Mouse (Mus musculus) erythroblast, adult 5-6 weeks (primary cell): ENCODE data around the gene Pxn. TPM values are rescaled to one million over a fixed set of nuclear protein-coding genes. Genes with fewer than 3 reads are reported as not detected.

Experiments
- ATAC-seq: replicated peaks from 2 replicates; pipeline ENCODE4 v1.8.0; 2016; ENCODE audit warnings: moderate number of reproducible peaks, mild to moderate bottlenecking, moderate TSS enrichment, inconsistent platforms; ENCODE audit not compliant: poor library complexity, low FRiP score, severe bottlenecking
- total RNA-seq, 2 experiments: library from RNA; stranded (forward) in 1 of 2; stranded (reverse) in 1 of 2; fragments of 150-400 nt in 1 of 2; fragments of 200-764, 138-1000 nt in 1 of 2; gene quantifications; 2 replicates each; pipeline versions ENCODE4 v1.2.3 to v1.2.4; 2015 to 2017; ENCODE audit warnings: low replicate concordance in 2 of 2

Pxn gene
- total RNA-seq, 2 experiments from 2014 or later = 18.8 to 57.5 TPM

GRCm38 (mm10) chr5:115522981-115523499 lies 16.6 kb downstream of the Pxn start:
- no peak for ATAC-seq

DNA sequence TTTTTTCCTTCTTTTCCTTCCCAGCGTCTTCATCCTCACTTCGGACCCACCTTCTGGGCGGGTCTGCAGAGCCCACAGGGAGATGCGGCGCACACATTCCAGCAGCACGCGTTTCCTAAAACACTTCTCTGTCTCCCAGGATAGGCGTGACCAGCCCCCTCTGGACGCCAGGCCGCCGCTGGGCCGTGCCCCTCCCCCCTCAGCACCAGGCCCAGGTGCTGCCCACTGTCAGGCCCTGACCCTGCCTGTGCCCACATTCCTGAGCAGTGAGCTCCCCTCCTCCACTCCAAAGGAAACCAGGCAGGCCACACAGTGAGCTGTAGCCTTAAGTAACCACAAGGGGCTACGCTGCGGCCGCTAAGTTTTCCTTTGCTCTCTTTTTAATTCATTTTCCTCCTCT lies 17.5 kb downstream of the Pxn start:
- ATAC-seq = no peak

DNA sequence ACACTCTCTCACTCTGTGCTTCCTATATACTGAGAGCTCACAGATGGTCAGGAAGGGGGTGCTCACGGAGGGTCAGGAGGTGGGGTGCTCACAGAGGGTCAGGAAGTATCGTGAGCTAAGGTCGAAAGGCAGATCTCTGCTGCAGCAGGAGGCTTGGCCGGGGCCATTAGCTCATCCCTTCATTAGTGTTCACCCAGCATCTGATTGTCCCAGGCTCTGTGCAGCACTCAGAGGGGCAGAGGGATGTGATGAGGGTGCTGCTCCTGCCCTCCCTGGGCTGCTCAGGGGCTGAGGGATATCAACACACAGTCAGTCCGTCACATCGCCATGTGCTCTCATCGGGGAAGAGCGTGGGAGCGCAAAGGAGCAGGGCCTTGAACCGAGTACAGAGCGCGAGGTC lies 18.0 kb downstream of the Pxn start:
- no peak for ATAC-seq

DNA sequence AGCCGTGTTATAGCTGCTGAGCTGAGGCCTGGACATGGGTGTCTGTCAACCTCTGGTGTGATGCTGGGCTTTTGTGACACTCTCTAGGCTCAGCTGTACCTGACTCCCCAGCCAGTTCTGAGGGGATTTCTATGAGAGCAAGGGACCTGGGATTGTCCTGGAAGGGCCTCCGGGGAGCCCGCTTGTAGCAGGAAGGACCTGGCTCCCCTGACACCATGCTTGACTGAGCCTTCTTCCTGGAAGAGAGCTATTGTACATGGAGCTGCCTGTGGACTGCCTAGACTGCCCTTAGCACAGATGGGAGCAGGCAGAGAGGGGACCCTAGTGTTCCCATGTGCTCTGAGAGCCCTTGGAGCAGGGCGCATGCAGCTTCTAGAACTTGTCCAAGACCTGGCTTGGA lies 18.9 kb downstream of the Pxn start:
- no peak for ATAC-seq

- ATAC-seq = no peak
Observed at GRCm38 (mm10) chr5:115525943-115526342, 19.5 kb downstream of the Pxn start.

DNA sequence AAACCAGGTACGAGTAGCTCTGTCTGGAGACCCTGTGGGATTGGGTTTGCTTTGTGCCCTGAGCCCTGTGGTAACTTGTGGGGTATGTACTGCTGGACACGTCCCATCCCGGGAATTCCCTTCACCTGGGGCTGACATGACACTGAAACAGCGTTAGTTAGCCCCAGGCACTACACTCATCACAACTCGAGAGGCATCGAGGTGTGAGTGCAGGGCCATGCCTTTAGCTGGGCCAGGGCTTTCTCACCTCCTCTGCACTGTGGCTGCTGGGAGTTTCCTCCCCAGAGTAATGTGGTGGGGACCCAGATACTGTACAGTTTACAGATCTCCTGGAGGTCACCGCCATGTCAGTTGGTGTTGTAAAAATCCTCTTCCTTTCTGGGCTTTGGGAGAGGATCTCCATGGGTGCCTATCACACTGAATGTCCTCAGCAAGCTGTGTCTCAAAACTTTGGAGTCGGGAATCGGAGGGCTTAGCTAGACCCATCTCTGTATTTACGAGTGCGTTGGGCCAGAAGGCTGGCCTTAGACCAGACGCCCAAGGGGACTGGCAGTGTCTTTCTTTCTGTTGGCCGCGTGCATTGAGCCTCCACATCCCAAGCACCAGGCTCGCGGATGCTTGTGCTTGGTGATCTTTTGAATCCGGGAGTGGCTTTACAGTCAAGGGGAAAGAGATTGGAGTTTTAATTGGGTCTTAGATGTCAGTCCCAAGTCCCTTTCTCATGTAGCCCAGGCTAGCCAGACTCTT lies 20.2 kb downstream of the Pxn start:
- ATAC-seq = no peak

DNA sequence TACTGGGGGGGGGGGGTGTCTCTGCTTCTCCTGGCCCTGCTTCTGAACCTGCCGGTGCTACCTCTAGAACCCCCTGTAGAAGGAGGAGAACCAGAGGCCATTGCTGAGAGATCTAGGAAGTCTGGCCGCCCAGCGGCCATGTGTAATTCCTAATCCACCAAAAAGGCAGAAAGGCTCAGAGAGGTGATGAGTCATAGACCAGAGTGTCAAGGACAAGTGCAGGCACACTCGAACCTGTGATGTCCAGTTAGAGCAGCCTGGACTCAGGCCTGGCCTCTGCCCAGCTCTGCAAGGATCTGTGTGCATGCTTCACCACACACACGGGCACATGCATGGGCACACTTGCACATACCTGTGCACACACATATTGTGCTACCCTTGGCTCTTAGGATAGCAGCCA lies 21.7 kb downstream of the Pxn start:
- no peak for ATAC-seq

GRCm38 (mm10) chr5:115529364-115529741 lies 22.9 kb downstream of the Pxn start:
- ATAC-seq = no peak

- no peak for ATAC-seq
Observed at GRCm38 (mm10) chr5:115529742-115530446, 23.4 kb downstream of the Pxn start.

GRCm38 (mm10) chr5:115530447-115530809 lies 24.0 kb downstream of the Pxn start:
- ATAC-seq = no peak

DNA sequence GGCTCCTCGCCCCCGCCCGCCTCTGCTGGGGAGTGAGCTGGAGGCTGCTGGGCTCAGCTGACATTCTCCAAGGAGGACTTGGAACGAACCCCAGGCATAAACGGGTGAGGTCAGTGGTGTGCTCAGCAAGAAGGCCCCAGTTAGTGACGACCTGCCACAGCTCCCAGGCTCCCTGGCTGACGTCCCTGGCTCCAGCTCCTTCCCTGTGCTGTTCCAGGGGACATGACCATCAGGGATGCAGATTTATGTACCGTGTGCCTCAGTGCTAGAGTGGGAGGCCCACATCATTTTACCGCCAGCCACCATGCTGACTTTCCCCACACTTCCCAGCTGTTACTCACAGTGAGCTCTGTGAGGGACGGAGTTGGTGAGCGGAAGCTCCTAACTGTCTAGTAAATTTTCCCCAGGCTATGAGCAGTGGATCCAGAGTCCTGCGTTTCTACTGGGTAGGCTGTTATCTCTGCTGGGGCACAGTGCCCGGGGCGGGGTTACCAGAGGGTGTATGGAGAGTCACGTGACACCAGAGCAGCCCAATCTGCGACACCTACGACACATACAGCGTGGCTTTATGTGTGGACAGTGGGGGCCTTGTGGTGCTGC lies 25.3 kb downstream of the Pxn start:
- peak; percentile 90 for ATAC-seq

GRCm38 (mm10) chr5:115534290-115534731 lies 27.8 kb downstream of the Pxn start:
- no peak for ATAC-seq

DNA sequence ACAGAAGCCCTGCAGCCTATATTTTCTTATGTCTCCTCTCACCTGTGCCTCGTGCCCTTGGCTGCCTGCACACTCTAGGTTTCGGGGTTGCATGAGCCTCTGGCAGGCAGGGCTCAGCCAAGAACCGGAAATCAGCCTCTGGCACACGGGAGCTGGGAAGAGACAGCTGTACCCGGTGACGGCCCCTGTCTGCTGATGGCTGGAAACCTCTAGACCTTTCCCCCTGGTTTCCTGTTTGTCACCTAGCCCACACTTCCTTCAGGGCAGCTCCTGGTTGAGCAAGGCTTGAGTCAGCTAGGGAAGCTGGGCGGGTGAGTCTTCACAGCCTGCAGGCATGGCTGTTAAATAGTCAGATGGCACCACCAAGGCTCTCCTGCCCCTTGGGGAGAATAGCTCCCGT lies 28.4 kb downstream of the Pxn start:
- ATAC-seq = no peak

GRCm38 (mm10) chr5:115535635-115536034 lies 29.2 kb downstream of the Pxn start:
- no peak for ATAC-seq

DNA sequence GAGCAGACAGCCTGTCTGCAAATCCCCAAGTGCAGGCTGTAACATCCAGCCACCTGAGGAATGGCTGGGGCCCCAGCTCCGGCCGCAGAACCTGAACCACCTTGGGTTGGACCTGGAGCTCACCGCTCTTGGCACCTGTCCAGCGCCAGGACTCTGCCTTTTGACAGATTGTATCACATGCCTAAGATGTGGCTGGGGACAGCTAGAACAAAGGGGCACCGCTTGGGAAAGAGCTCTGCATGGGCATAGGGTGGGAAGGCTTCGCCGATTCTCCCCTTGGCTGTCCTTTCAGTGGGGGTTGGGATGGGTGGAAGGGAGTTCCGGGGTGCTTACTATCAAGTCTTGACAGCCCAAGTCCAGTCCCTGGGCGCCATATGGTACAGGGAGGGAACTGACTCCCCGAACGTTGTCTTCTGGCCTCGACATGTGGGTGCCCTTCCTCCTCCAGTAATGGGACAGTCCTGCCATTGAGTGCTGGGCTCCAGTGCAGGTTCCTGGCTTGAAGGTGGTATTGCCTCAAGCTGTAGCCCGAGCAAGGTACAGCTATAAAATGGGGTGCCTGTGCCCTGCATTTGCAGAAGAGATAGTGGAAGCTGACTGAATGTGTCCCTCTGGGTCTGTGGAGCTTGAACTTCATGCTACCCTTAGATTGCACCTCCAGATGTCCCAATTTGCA lies 31.7 kb downstream of the Pxn start:
- peak; percentile 12; the same call in 1 of the 2 replicates for ATAC-seq

DNA sequence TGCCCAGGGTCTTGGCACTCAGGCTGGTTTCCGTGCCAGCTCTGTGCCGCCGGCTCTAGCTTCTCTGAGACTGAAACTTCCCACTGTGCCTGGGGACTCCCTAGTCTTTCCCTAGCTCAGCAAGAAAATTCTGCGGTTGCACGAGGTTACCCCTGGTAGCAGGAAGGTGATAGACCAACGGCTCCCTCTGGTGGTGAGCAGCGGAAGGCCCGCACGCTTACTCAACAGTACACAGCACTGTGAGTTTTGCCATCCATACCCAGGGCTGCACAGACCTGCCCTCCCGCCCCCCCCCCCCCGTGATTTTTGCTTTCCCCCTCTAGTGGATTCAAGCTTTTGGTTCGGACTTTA lies 32.2 kb downstream of the Pxn start:
- peak; percentile 70 for ATAC-seq

DNA sequence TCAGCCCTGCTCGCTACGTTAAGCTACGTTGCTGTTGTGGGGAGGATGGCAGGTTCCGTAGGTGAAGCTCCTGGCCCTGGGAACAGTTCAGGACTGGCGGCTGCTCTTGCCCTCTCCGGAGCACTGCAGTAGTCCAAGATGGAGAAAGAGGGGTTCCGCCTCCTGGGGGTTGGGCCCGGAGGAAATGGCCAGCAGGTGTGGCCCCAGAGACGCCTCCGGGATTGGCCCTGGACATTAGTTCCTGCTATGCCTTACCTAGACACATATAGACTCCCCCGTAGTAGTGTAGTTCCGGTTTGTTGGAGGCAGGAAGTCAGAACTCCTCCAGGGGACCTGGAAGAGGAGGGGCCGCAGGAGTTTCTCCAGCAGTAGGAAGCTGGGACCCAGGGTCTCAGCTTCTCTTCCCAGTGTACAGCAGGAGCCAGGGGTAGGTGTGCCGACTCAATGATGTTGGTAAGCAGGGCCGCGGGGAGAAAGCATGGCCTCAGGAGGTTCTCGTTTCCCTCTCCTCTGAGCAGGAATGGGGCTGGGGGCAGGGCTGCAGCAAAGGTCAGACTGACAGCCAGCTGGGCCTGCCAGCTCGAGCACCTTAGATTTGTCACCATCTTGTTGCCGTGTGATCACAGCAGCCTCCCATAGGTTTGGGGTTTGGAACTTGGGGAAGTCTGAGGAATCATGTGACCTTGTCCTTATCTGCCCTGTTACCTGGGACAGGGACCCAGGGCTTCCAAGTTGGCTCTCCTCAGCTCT lies 36.3 kb downstream of the Pxn start:
- ATAC-seq = no peak

DNA sequence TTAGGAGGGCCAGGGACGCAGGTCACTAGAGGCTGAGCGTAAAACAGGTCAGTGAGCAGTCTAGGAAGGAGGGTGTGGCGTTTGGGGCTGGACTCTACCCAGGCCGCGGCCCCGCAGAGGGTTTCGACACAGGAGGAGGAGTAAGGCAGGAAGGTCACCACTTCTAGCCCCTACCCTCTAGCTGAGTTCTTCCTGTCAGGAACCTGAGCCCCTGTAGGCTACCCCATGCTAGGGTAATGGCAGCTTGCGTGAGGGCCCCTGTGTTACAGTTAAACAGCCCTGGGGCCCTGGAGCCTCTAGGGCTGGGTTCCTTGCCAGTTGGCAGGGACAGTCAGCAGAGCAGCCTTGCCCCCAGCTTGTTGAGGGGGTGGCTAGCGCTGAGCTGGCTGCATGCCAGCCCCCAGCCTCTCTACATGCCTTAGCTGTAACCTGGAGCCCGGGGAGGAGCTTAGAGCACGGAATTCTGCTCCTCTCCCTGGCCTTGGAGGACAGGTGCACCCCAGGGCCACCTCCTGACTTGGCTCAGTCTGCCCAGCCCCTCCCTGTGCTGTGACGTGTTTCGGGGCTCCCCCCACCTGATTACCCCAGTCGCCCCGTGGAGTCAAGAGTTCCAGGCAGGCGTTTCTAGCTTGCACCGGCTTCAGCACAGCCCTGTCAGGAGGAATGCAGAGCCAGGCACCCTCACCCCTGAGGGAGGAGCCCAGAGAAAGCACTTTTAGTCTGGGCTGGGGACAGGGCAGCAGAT lies 37.2 kb downstream of the Pxn start:
- peak; percentile 23; the same call in 1 of the 2 replicates for ATAC-seq

DNA sequence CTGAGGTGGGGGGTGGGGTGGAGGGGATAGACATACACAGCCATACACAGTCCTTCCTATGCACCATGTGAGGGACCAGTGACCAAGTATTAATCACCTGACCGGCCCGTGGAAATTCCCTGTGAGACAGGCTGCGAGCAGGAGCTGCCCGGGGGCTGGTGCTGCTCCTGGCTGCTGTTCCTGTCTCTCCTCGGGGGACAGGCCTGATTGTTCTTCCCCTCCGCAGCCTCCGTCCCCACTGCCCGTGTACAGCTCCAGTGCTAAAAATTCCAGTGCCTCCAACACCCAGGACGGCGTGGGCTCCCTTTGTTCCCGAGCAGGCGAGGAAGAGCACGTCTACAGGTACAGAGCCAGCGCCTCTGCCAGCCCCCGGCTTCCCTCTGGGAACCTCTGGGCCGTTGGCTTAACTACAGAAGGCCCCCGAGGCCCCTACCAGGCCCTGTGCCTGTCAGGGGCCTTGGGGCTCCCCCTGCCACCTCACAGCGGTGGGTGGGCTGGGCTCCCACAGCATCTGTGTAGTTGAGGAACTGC lies 38.2 kb downstream of the Pxn start:
- no peak for ATAC-seq
